Mouse (Mus musculus): ENCODE results near the gene Hoxd1. TPM values are rescaled to one million over a fixed set of nuclear protein-coding genes. Genes with fewer than 3 reads are reported as not detected.

The Hoxd1 gene
- not detected in 2 replicates for polyA plus RNA-seq (2011; ENCODE audit: insufficient read depth, insufficient read length, low read depth, missing spikeins)

- H3K4me1 ChIP-seq (ENCODE audit: control insufficient read depth, insufficient read depth, low read length): no peaks in the 10 kb centered on the region
- peak within 1 kb of the TSS; percentile 52 for H3K4me3 ChIP-seq (ENCODE audit: low read depth, low read length)
- H3K9ac ChIP-seq (ENCODE audit: low read depth, poor library complexity, severe bottlenecking): peak within 1 kb of the TSS; percentile 36
- no peak for TF ChIP-seq POLR2A (IDR thresholded peaks at IDR 0.05; ENCODE audit: insufficient read depth, low read length)
- no peak for TF ChIP-seq EP300 (IDR thresholded peaks at IDR 0.05; ENCODE audit: insufficient read depth, low read depth, low read length)
- TF ChIP-seq CTCF (IDR thresholded peaks at IDR 0.05; ENCODE audit: low read depth, low read length): no peak
- no peaks in the 10 kb centered on the region for H3K9me3 ChIP-seq (replicated peaks; ENCODE audit: control insufficient read depth, insufficient read depth, low read length, poor library complexity, severe bottlenecking)
- no peak within 1 kb of the TSS for H3K27ac ChIP-seq (ENCODE audit: insufficient read depth, low read length)
- peaks cover 35% of the 10 kb centered on the region for H3K27me3 ChIP-seq (ENCODE audit: control insufficient read depth, insufficient read depth, low read length, poor library complexity, severe bottlenecking)
- no peaks in the 10 kb centered on the region for H3K36me3 ChIP-seq (ENCODE audit: control insufficient read depth, insufficient read depth, low read length, poor library complexity, severe bottlenecking)
Measured at GRCm38 (mm10) chr2:74762522-74763244, at the start of gene Hoxd1. Gene Hoxd1 (plus strand): TSS chr2:74762980.

GRCm38 (mm10) chr2:74713239-74714150 is 49.3 kb upstream of the Hoxd1 start:
- Histone ChIP-seq H3K4me1 (ENCODE audit: control insufficient read depth, insufficient read depth, low read length) (no peaks in the 10 kb centered on the region), H3K9ac (ENCODE audit: low read depth, poor library complexity, severe bottlenecking) (no peak overlapping the region), H3K27ac (ENCODE audit: insufficient read depth, low read length) (no peak overlapping the region), H3K36me3 (ENCODE audit: control insufficient read depth, insufficient read depth, low read length, poor library complexity, severe bottlenecking) (no peaks in the 10 kb centered on the region), H3K9me3 (replicated peaks; ENCODE audit: control insufficient read depth, insufficient read depth, low read length, poor library complexity, severe bottlenecking) (no peaks in the 10 kb centered on the region), H3K4me3 (ENCODE audit: low read depth, low read length) (no peak overlapping the region), H3K27me3 (ENCODE audit: control insufficient read depth, insufficient read depth, low read length, poor library complexity, severe bottlenecking) (peaks cover 45% of the 10 kb centered on the region)
- TF ChIP-seq EP300 (IDR thresholded peaks at IDR 0.05; ENCODE audit: insufficient read depth, low read depth, low read length) (no peak), POLR2A (IDR thresholded peaks at IDR 0.05; ENCODE audit: insufficient read depth, low read length) (no peak), CTCF (IDR thresholded peaks at IDR 0.05; ENCODE audit: low read depth, low read length) (no peak)

- Histone ChIP-seq H3K9ac (ENCODE audit: low read depth, poor library complexity, severe bottlenecking) (no peak overlapping the region), H3K27ac (ENCODE audit: insufficient read depth, low read length) (no peak overlapping the region), H3K36me3 (ENCODE audit: control insufficient read depth, insufficient read depth, low read length, poor library complexity, severe bottlenecking) (no peaks in the 10 kb centered on the region), H3K27me3 (ENCODE audit: control insufficient read depth, insufficient read depth, low read length, poor library complexity, severe bottlenecking) (peaks cover 39% of the 10 kb centered on the region), H3K4me3 (ENCODE audit: low read depth, low read length) (no peak overlapping the region), H3K4me1 (ENCODE audit: control insufficient read depth, insufficient read depth, low read length) (no peaks in the 10 kb centered on the region), H3K9me3 (replicated peaks; ENCODE audit: control insufficient read depth, insufficient read depth, low read length, poor library complexity, severe bottlenecking) (no peaks in the 10 kb centered on the region)
- TF ChIP-seq EP300 (IDR thresholded peaks at IDR 0.05; ENCODE audit: insufficient read depth, low read depth, low read length) (no peak), POLR2A (IDR thresholded peaks at IDR 0.05; ENCODE audit: insufficient read depth, low read length) (no peak), CTCF (IDR thresholded peaks at IDR 0.05; ENCODE audit: low read depth, low read length) (no peak)
Measured at GRCm38 (mm10) chr2:74714156-74714789, 48.5 kb upstream of the Hoxd1 start.

- TF ChIP-seq CTCF (IDR thresholded peaks at IDR 0.05; ENCODE audit: low read depth, low read length) (no peak), POLR2A (IDR thresholded peaks at IDR 0.05; ENCODE audit: insufficient read depth, low read length) (no peak), EP300 (IDR thresholded peaks at IDR 0.05; ENCODE audit: insufficient read depth, low read depth, low read length) (no peak)
- Histone ChIP-seq H3K27ac (ENCODE audit: insufficient read depth, low read length) (no peak overlapping the region), H3K27me3 (ENCODE audit: control insufficient read depth, insufficient read depth, low read length, poor library complexity, severe bottlenecking) (peaks cover 34% of the 10 kb centered on the region), H3K9ac (ENCODE audit: low read depth, poor library complexity, severe bottlenecking) (no peak overlapping the region), H3K4me1 (ENCODE audit: control insufficient read depth, insufficient read depth, low read length) (peaks cover 1% of the 10 kb centered on the region), H3K36me3 (ENCODE audit: control insufficient read depth, insufficient read depth, low read length, poor library complexity, severe bottlenecking) (no peaks in the 10 kb centered on the region), H3K9me3 (replicated peaks; ENCODE audit: control insufficient read depth, insufficient read depth, low read length, poor library complexity, severe bottlenecking) (no peaks in the 10 kb centered on the region), H3K4me3 (ENCODE audit: low read depth, low read length) (no peak overlapping the region)
Measured at GRCm38 (mm10) chr2:74714881-74715280, 47.9 kb upstream of the Hoxd1 start.

GRCm38 (mm10) chr2:74715504-74716241 is 47.1 kb upstream of the Hoxd1 start:
- Histone ChIP-seq H3K27ac (ENCODE audit: insufficient read depth, low read length) (no peak overlapping the region), H3K27me3 (ENCODE audit: control insufficient read depth, insufficient read depth, low read length, poor library complexity, severe bottlenecking) (peaks cover 28% of the 10 kb centered on the region), H3K4me3 (ENCODE audit: low read depth, low read length) (peak overlapping the region; percentile 73), H3K36me3 (ENCODE audit: control insufficient read depth, insufficient read depth, low read length, poor library complexity, severe bottlenecking) (no peaks in the 10 kb centered on the region), H3K9me3 (replicated peaks; ENCODE audit: control insufficient read depth, insufficient read depth, low read length, poor library complexity, severe bottlenecking) (no peaks in the 10 kb centered on the region), H3K4me1 (ENCODE audit: control insufficient read depth, insufficient read depth, low read length) (peaks cover 1% of the 10 kb centered on the region), H3K9ac (ENCODE audit: low read depth, poor library complexity, severe bottlenecking) (no peak overlapping the region)
- TF ChIP-seq POLR2A (IDR thresholded peaks at IDR 0.05; ENCODE audit: insufficient read depth, low read length) (no peak), EP300 (IDR thresholded peaks at IDR 0.05; ENCODE audit: insufficient read depth, low read depth, low read length) (no peak), CTCF (IDR thresholded peaks at IDR 0.05; ENCODE audit: low read depth, low read length) (peak; percentile 80)

All from ES-Bruce4 (cell line).